Mouse (Mus musculus): ENCODE data around the gene Tfap2a. TPM values are rescaled to one million over a fixed set of nuclear protein-coding genes. Genes with fewer than 3 reads are reported as not detected.

Gene Tfap2a
- polyA plus RNA-seq, 1 experiment = 7.3 TPM

DNA sequence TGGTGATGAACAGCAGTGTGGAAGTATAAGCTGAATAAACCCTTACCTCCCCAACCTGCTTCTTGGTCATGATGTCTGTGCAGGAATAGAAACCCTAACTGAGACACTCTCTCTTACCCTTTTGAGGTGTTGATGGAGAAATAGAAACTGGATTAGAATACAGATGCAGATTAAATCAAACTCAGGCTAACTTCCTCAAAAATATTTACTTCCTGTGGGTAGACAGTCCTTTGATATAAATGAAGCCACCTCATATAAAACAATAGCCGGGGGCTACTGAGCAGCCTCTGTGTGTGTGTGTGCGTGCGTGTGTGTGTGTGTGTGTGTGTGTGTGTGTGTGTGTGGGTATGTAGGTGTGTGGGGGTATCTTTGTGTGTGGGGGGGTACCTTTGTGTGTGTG, 52.4 kb downstream of the Tfap2a start:
- Histone ChIP-seq H3K27ac (ENCODE audit: insufficient read depth, low read length) (no peak overlapping the region), H3K4me3 (ENCODE audit: insufficient read depth, low read length) (no peak overlapping the region), H3K4me1 (ENCODE audit: control insufficient read depth, insufficient read depth, low read length) (no peaks in the 10 kb centered on the region)
- TF ChIP-seq CTCF (IDR thresholded peaks at IDR 0.05; ENCODE audit: borderline replicate concordance, insufficient read depth, low read length) (no peak), POLR2A (IDR thresholded peaks at IDR 0.05; ENCODE audit: low read depth, low read length) (no peak)

DNA sequence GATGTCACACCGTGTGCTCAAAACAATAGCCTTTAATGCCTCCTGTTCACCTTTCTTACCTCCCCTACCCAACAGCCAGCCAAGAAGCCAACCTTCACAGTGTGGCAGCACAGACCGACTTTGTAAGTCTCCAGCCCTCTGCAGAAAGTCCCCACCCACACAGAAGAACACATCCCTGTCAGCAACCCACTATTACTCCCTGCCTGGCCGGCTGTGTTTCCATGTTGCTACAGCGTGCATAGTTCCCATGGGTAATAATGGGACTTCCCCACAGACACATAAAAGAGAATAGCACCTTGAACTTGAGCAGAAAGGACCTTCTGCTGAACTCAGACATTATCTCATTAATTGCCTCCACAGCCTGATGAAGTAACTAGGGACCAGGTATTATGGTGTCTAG, 61.4 kb downstream of the Tfap2a start:
- no peak overlapping the region for H3K4me3 ChIP-seq (ENCODE audit: insufficient read depth, low read length)
- no peaks in the 10 kb centered on the region for H3K4me1 ChIP-seq (ENCODE audit: control insufficient read depth, insufficient read depth, low read length)
- TF ChIP-seq CTCF (IDR thresholded peaks at IDR 0.05; ENCODE audit: borderline replicate concordance, insufficient read depth, low read length) (no peak), POLR2A (IDR thresholded peaks at IDR 0.05; ENCODE audit: low read depth, low read length) (no peak)
- no peak overlapping the region for H3K27ac ChIP-seq (ENCODE audit: insufficient read depth, low read length)

Other genes with a start within 250 kb of the Tfap2a start
- gene Gcnt2, start 121.4 kb upstream of the Tfap2a start, polyA plus RNA-seq (2011; ENCODE audit: insufficient read length, low read depth, missing spikeins) = 12.5 and 12.8 TPM in 2 replicates

Measured in embryonic fibroblast, embryonic 13.5 days (primary cell).